Mouse (Mus musculus): Measurements from ENCODE around the gene Clca2. TPM values are rescaled to one million over a fixed set of nuclear protein-coding genes. Genes with fewer than 3 reads are reported as not detected.
"Not testable (repeated sequence)": the region's sequence is repeated elsewhere in the genome, so short reads cannot be mapped to it uniquely, and the experiment has no call there.

Clca2 gene
- polyA plus RNA-seq, 1 experiment from 2014 or later, result 0.09 TPM

DNA sequence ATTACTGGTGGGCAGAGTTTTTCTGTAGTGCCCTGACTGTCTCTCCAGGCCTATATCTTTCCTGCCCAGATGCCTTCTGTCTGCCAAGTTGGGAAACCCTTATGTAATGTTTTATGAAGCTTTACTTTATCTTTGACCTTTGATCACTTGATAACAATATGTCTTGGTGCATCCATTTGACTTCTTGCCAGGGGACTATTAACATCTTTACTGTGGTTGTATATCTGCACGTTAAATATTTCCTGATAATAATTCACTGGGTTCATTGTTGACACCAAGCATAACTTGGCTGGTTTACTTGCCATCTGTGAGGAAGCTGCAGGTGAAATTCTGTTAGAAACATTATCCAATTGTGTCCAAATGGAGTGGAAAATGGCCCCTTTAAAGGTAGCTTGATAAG, 16.2 kb downstream of the Clca2 start:
- no peaks in the 10 kb centered on the region for H3K36me3 ChIP-seq
- H3K9ac ChIP-seq, result no peak overlapping the region
- H3K4me2 ChIP-seq, result no peak overlapping the region
- H3K9me3 ChIP-seq, result no peaks in the 10 kb centered on the region
- H3K4me3 ChIP-seq, result no peak overlapping the region
- WGBS, result 66% methylated on average over 1 of the region's 1 CpGs
- no peak overlapping the region for H3K27ac ChIP-seq (replicated peaks)
- H3K4me1 ChIP-seq, result no peaks in the 10 kb centered on the region
- ATAC-seq (ENCODE audit: extremely low read depth, insufficient number of reproducible peaks, low FRiP score, low TSS enrichment), result no peak
- no peaks in the 10 kb centered on the region for H3K27me3 ChIP-seq (replicated peaks)

DNA sequence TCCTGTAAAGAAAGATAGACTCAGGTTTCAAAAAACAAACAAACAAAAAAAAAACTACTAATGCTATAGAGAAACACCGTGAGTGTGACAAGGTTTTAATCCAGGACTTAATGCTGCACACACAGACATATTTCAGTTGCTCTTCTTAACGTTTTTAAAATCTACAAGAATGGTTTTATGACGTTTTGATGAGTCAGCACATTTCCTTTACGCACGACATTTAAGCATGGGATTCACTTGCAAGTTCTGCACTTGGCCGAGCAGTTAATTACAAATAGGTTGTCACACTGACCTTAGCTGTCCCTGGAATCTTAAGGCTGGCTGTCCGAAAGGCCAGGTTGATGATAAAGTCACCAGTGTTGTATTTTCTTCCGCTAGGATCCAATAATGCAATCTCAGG, 18.3 kb downstream of the Clca2 start:
- no peak for ATAC-seq (ENCODE audit: extremely low read depth, insufficient number of reproducible peaks, low FRiP score, low TSS enrichment)
- H3K9ac ChIP-seq, result no peak overlapping the region

DNA sequence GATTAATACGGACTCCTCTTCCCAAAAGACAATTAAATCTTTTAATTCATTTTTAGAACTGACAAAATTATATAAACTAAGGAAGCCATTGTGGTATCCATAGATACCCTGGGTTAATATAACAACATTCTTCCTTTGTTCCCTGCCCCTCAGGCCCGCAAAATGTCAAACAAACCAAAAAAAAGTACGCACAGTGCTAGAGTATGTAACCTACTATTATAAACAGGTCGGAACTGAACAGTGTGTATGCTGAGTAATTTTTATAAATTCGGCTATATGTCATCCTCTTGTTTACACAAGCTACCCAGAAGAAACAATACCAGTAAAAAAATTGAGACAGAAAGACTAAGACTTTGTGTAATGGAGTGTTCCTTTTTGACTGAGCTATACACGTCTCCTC, 20.8 kb downstream of the Clca2 start:
- Histone ChIP-seq H3K9ac (no peak overlapping the region), H3K27ac (replicated peaks) (no peak overlapping the region), H3K36me3 (no peaks in the 10 kb centered on the region), H3K4me1 (no peaks in the 10 kb centered on the region), H3K27me3 (replicated peaks) (no peaks in the 10 kb centered on the region), H3K4me2 (no peak overlapping the region), H3K4me3 (no peak overlapping the region), H3K9me3 (no peaks in the 10 kb centered on the region)
- 73% methylated on average over 6 of the region's 6 CpGs for WGBS
- ATAC-seq (ENCODE audit: extremely low read depth, insufficient number of reproducible peaks, low FRiP score, low TSS enrichment), result no peak

More for the DNA sequence above, 18.3 kb downstream of the Clca2 start:
- Histone ChIP-seq H3K27ac (replicated peaks) (no peak overlapping the region), H3K4me2 (no peak overlapping the region), H3K9me3 (no peaks in the 10 kb centered on the region), H3K4me1 (no peaks in the 10 kb centered on the region), H3K4me3 (no peak overlapping the region), H3K27me3 (replicated peaks) (no peaks in the 10 kb centered on the region), H3K36me3 (no peaks in the 10 kb centered on the region)
- WGBS, result 70% methylated on average over 8 of the region's 8 CpGs

DNA sequence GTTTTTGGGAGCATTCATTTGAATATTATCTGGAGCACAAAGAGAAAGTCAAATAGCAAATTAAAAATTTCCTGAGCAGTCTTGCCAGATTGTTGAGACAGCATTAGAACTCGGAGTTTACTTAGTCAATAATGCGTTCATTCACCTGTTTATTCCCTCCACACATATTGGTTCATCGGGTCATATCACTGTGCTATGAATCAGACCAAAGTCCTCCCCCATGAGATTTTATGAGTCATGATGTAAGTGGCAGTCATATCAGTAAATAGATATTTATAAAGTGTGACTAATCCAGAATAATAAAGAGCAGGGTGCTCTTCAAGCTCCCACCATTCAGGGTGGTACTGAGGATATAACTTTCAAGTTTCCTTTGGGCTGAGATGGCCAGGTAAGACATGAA, 26.9 kb downstream of the Clca2 start:
- no peaks in the 10 kb centered on the region for H3K36me3 ChIP-seq
- no peaks in the 10 kb centered on the region for H3K27me3 ChIP-seq (replicated peaks)
- H3K9me3 ChIP-seq, result no peaks in the 10 kb centered on the region
- no peak for ATAC-seq (ENCODE audit: extremely low read depth, insufficient number of reproducible peaks, low FRiP score, low TSS enrichment)
- 79% methylated on average over 3 of the region's 3 CpGs for WGBS
- H3K4me2 ChIP-seq, result no peak overlapping the region
- H3K4me1 ChIP-seq, result no peaks in the 10 kb centered on the region
- H3K4me3 ChIP-seq, result no peak overlapping the region
- H3K9ac ChIP-seq, result no peak overlapping the region
- no peak overlapping the region for H3K27ac ChIP-seq (replicated peaks)

DNA sequence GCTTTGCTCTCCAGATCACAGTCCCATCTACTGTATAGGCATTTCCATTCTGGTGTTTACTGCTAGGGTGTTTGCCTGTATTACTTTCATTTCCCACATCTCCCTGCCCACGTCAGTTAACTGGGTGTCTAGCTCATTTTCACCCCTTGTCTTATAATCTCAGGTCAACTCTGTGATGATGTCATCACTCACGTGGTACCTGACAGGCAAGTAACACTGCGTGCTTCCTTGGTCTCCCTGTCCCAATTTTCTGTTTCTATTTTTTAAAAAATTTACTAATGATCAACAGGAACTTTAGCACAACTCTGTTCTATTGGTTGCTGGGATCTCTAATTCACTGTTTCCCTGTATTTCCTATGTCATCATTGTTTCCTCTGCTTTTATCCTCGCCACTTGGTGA, 30.3 kb downstream of the Clca2 start:
- no peaks in the 10 kb centered on the region for H3K4me1 ChIP-seq
- 66% methylated on average over 4 of the region's 4 CpGs for WGBS
- ATAC-seq (ENCODE audit: extremely low read depth, insufficient number of reproducible peaks, low FRiP score, low TSS enrichment), result no peak

DNA sequence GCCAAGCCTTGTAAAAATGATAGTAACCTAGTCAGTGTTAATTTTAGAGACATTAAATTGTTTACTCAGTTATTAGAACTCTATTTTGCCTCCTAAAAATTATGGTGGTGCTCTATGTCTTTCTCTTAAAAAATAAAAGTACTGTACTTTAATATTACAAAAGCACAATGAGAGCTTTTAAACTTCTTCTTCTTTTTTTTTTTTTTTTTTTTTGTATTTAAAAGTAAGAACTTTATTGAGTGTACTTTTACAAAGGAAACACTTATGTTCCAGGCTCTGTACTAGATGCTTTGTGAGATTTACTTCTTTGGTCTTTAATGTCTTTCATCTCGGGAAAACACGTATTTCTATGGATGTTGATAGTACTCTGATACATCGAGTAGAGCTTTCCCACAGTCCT, 44.1 kb downstream of the Clca2 start:
- H3K27me3 ChIP-seq (replicated peaks); H3K9me3 ChIP-seq; H3K27ac ChIP-seq (replicated peaks); H3K4me1 ChIP-seq; ATAC-seq (ENCODE audit: extremely low read depth, insufficient number of reproducible peaks, low FRiP score, low TSS enrichment); H3K4me2 ChIP-seq; H3K9ac ChIP-seq; H3K4me3 ChIP-seq; H3K36me3 ChIP-seq: not testable (repeated sequence)
- 81% methylated on average over 3 of the region's 3 CpGs for WGBS

More for the DNA sequence above, 30.3 kb downstream of the Clca2 start:
- H3K9ac ChIP-seq, result no peak overlapping the region
- H3K27me3 ChIP-seq (replicated peaks), result no peaks in the 10 kb centered on the region
- H3K9me3 ChIP-seq, result no peaks in the 10 kb centered on the region
- no peak overlapping the region for H3K27ac ChIP-seq (replicated peaks)
- H3K4me2 ChIP-seq, result no peak overlapping the region
- H3K4me3 ChIP-seq, result no peak overlapping the region
- H3K36me3 ChIP-seq, result no peaks in the 10 kb centered on the region

DNA sequence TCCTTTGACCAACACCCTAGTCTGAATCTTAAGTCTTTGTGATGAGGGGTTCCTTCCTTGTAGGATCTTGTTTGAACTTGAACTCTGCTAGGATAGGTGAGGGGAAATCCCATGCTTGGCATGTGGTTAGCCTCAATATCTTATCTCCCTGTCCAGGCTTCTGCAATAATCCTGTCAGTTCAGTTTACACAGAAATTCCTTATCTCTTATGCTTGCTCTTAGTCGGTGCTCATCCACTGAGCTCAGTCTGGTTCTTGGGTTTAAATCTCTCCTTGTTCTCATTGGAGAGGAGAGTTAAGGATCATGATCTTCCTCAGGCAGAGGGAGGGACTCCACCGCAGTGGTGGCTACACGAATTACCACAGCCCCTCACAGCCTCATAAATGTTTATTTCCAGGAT, 49.4 kb downstream of the Clca2 start:
- Histone ChIP-seq H3K27ac (replicated peaks) (no peak overlapping the region), H3K36me3 (no peaks in the 10 kb centered on the region), H3K9ac (no peak overlapping the region), H3K27me3 (replicated peaks) (no peaks in the 10 kb centered on the region), H3K9me3 (no peaks in the 10 kb centered on the region), H3K4me1 (peaks cover 6% of the 10 kb centered on the region), H3K4me3 (no peak overlapping the region), H3K4me2 (no peak overlapping the region)
- 32% methylated on average over 3 of the region's 3 CpGs for WGBS
- ATAC-seq (ENCODE audit: extremely low read depth, insufficient number of reproducible peaks, low FRiP score, low TSS enrichment), result no peak

DNA sequence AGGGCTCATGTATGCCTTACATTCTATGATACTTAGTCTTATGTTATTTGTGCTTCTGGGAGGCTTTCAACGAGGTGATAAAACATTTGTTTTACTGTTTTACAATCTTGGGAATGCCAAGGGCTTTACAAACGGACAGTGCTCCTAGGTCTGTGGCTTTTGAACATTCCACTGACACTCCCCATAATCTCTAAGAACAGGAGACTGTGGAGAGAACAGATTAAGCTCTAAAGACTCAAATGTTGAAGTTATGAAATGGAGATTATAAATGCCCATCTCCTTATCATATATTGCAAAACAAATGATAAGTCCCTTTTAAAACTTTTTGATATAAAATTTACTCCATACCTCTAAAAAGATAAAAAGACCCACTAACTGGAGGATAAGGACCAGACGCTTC, 60.4 kb downstream of the Clca2 start:
- WGBS, result 48% methylated on average over 3 of the region's 3 CpGs
- ATAC-seq (ENCODE audit: extremely low read depth, insufficient number of reproducible peaks, low FRiP score, low TSS enrichment), result no peak
- H3K27me3 ChIP-seq (replicated peaks), result no peaks in the 10 kb centered on the region
- no peak overlapping the region for H3K4me2 ChIP-seq
- H3K9ac ChIP-seq, result no peak overlapping the region
- no peaks in the 10 kb centered on the region for H3K36me3 ChIP-seq
- H3K4me3 ChIP-seq, result no peak overlapping the region
- no peak overlapping the region for H3K27ac ChIP-seq (replicated peaks)
- no peaks in the 10 kb centered on the region for H3K9me3 ChIP-seq
- H3K4me1 ChIP-seq, result no peaks in the 10 kb centered on the region

DNA sequence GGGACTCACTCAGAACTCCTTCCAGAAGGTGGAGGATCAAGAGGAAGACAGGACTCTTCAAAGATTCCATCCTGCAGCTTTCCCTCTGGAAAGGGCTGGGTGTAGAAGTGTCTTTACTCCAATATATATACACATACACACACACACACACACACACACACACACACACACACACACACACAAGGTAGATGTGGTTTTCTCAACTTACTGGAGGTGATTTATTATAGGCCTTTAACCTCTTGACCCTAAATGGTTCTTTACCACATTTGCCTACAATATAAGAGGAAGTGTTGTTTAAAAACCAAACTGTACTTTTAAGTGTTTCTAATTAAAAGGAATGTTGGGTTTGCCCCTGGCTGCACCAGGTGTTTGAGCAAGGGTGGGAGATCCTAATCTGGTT, 66.6 kb downstream of the Clca2 start, which contains the start of gene Clca1:
TSS of gene Clca1 (minus strand) at position 101 of the 400 bp plus-strand sequence.
- no peaks in the 10 kb centered on the region for H3K36me3 ChIP-seq
- H3K9me3 ChIP-seq, result no peaks in the 10 kb centered on the region
- no peaks in the 10 kb centered on the region for H3K27me3 ChIP-seq (replicated peaks)
- H3K9ac ChIP-seq, result no peak within 1 kb of the TSS
- no peak within 1 kb of the TSS for H3K4me3 ChIP-seq
- H3K4me1 ChIP-seq, result no peaks in the 10 kb centered on the region
- no peak within 1 kb of the TSS for H3K4me2 ChIP-seq
- H3K27ac ChIP-seq (replicated peaks), result no peak within 1 kb of the TSS
- no peak for ATAC-seq (ENCODE audit: extremely low read depth, insufficient number of reproducible peaks, low FRiP score, low TSS enrichment)

DNA sequence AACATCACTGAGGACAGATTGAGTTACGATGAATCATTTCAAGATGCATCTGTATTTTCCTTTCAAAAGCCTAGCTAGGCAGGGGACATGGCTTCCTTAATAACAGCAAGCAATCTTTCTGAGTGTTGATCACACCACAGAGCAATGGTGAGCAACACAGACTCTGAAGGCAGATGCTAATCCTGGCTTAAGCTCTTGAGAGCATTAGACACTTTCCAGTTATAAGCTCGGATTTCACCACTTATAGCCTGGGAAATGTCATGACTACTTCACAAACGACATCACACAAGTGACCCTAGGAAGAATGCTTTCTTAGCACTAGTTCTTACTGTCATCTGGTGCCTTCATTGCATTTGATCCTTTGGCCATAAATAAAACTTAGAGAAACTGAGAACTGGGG, 71.2 kb downstream of the Clca2 start:
- no peak overlapping the region for H3K4me2 ChIP-seq
- 54% methylated on average over 3 of the region's 3 CpGs for WGBS
- H3K4me1 ChIP-seq, result no peaks in the 10 kb centered on the region
- no peak overlapping the region for H3K4me3 ChIP-seq
- H3K36me3 ChIP-seq, result no peaks in the 10 kb centered on the region
- no peak for ATAC-seq (ENCODE audit: extremely low read depth, insufficient number of reproducible peaks, low FRiP score, low TSS enrichment)
- no peaks in the 10 kb centered on the region for H3K9me3 ChIP-seq
- no peak overlapping the region for H3K9ac ChIP-seq
- no peaks in the 10 kb centered on the region for H3K27me3 ChIP-seq (replicated peaks)
- H3K27ac ChIP-seq (replicated peaks), result no peak overlapping the region

DNA sequence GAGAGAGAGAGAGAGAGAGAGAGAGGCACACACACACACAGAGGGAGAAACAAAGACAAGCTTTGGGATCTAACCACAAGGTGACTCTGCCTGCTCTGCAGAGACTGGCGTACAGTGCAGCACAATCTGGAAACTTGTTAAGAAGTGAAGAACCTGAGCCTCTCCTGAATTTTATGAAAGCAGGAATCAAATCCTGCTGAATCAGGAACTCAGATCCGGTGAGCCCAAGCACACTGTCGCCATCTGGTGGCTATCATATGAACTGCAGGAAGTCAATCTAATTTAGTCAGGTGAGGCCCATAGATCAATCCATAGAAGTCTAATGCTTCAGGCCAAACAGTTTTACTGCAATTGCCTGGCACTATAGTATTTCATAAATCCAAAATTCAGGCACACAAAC, 72.5 kb downstream of the Clca2 start:
- Histone ChIP-seq H3K27ac (replicated peaks) (no peak overlapping the region), H3K4me2 (no peak overlapping the region), H3K4me3 (no peak overlapping the region), H3K36me3 (no peaks in the 10 kb centered on the region), H3K9me3 (no peaks in the 10 kb centered on the region), H3K4me1 (no peaks in the 10 kb centered on the region), H3K27me3 (replicated peaks) (no peaks in the 10 kb centered on the region), H3K9ac (no peak overlapping the region)
- ATAC-seq (ENCODE audit: extremely low read depth, insufficient number of reproducible peaks, low FRiP score, low TSS enrichment), result no peak
- WGBS, result 29% methylated on average over 3 of the region's 3 CpGs
